Mouse (Mus musculus) large intestine, adult 2 months (tissue): ENCODE results near the gene Krba1. TPM values are rescaled to one million over a fixed set of nuclear protein-coding genes. Genes with fewer than 3 reads are reported as not detected.

Experiments used
- DNase-seq: peaks from one replicate; pipeline ENCODE4 v3.0.0-alpha.2; 2012; ENCODE audit warnings: low read depth, low spot score
- WGBS: fragments of 180-500 bp; shearing (Covaris S2); methylation state at CpG from one replicate; pipeline ENCODE4 v1.1.7; 2018; 5-methylcytosine and 5-hydroxymethylcytosine counted together
- polyA plus RNA-seq: library from polyadenylated mRNA; depleted of rRNA; stranded (reverse); fragments of >200 nt; gene quantifications from 2 replicates; pipeline ENCODE4 v1.2.3, GENCODE M21; 2012

Krba1 gene
- polyA plus RNA-seq, 1 experiment, result 11.4 TPM

DNA sequence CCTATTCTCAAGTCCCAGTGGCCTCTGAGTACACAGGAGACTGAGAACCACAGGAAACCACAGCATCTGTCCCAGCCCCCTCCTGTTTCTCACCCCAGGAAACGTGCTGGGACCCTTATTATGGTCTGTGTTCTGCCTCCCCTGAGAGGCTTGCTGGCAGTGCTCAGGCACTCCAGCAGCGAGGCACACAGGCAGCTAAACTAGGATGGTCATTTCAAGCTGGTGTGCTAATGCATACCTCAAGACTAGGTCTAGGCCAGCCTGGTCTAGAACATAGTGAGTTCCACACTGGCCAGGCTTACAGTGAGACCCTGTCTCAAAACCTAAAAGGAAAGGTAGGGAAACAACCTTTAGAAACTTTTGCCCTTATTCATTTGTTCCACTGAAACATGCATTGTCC, 25.3 kb downstream of the Krba1 start:
- no peak for DNase-seq
- WGBS, result 39% methylated on average over 2 of the region's 2 CpGs

DNA sequence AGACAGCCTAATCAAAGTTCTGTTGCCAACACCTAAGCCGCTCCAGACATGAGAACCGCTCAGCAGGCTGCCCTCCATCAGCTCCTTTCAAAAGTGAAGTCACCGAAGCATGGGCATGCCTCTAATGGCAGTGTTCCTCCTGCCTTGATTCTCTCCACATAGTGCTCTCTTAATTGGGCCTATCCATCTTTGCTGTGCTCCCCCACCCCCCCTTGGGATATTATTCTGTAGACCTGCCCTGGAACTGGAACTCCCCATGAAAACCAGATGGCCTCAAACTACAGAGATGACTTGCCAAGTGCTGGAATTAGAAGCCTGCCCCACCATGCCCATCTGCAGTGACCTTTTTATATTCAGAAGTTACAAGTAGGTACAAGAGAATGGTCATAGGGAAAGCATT, 27.9 kb downstream of the Krba1 start:
- WGBS, result 90% methylated on average over 3 of the region's 3 CpGs
- DNase-seq, result no peak

DNA sequence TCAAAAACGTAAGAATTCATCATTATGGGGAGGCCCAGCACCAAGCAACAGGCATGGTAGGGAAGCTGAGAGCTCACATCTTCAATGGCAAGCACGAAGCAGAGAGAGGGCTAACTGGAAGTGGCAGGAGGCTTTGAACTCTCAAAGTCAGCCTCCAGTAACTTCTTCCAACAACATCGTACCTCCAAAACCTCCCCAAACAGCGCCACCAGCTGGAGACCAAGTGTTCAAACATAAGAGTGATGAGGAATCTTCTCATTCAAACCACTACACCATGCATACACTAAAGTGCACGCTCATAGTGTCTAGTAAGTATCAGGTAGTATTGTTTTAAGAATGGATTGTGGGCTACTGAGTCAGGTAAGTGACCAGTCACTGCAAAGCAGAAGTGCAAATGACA, 28.7 kb downstream of the Krba1 start:
- no peak for DNase-seq
- 67% methylated on average over 5 of the region's 5 CpGs for WGBS

DNA sequence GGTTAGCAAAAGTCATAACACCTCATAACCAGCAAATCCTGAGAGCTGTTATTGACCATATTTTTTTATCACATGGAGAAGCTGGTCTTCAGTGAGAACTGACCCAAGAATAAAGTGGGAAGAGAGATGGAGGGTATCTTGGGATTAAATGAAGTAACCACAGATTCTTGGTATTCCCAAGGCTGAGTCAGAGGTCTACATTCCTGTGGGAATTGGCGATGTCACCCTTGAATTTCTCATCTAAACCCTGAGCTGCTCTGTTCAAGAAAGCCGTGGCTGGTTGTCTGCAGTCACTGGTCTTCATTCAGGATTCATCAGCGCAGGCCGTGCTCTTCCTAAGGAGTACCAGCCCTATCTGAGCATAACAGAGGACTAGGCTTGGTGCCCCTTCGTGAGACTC, 31.6 kb downstream of the Krba1 start:
- WGBS, result 82% methylated on average over 5 of the region's 5 CpGs
- DNase-seq, result no peak

DNA sequence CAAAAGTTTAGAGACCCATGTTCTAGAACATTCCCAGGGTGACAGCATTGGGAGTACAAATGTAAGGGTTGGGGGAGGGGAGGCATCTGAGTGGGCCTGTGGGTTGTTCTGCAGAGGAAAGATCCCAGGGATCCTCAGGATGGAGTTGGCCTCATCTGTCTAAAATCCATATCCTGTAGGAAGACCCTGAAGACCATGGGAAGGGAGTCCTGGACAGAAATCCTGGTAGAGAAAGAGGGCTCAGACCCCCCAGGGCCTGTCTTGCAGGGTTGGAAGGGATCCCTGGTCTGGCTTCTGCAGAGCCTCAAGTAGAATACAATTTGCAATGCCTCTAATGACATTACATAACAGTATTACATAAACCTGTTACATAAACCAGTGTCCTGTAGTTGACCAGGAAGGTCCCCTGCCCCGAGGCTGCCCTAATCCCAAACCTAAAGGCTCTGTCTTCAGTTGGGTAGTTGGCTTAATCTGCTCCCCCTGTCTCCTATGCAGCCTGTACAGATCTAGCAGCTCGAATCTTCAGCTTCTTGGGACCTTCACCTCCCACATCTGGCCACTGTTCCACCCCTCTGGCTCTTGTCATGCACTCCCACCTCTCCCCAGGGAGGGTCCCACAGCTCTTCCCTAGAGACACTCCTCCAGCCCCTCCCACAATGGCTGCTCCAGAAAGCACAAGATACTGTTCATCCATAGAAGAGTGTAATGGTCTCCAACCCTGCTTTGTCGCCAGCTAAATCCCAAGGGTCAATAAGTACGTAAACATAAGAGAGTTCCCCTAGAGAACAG, 33.6 kb downstream of the Krba1 start:
- WGBS, result 65% methylated on average over 4 of the region's 4 CpGs
- no peak for DNase-seq

DNA sequence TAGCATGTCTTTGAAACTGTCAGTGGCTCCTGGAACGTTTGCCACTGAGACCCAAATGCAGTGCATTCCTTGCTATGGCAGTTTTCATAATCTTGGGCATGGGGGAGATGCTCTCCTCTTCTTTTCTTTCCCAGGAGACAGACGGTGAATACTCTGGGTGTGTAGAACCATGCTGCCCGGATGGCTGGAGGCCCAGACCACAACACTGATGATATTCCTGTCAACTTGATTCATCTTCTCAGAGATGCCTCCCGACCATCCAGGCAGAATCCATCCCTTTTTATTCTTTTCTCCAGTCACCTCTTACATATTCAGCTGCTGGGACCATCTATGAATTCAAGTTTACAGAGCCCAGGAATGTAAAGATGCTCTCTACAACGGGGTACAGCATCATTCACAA, 35.4 kb downstream of the Krba1 start:
- 75% methylated on average over 5 of the region's 5 CpGs for WGBS
- DNase-seq, result no peak

DNA sequence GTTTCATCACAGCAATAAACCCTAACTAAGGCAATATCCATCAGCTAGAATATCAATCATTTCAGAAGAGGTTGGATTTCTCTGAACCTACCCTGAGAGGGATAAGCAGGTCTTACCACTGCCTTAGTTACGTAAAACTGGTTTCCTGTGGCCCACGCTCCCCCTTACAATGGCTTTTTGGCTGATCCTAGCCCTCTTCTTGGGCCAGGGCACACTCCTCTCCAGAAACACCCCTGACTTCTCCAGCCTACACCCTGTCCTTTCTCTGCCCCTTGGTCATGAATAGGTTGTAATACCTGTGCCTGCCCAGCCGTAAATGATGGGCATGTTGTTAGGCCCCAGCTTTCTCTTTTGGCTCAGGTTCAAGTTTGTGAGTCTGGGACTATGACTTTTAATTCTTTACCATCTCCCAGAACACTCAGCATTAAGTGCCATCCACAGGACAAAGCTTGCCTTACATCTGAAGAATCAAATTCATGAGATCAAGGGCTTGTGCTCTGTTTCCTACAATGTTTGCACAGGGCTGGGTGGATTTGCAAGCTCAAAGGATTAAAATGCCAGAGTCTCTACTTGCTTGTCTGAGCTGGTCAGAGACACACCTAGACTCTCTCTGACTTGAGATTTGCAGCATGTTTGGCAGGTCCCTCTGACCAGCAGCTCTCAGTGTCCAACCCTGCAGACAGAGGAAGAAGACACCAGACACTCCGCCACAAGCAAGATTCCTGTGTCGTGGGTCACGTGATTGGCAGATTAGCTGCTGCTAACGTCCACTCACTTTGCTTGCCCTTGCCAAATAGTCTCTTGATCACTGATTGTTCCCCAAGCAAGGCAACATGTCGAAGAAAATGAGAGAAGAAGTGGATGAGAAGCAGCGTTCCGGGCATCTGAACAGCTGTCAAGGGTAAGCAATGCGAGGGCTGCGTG, 37.8 kb downstream of the Krba1 start:
- 37% methylated on average over 12 of the region's 12 CpGs for WGBS

DNA sequence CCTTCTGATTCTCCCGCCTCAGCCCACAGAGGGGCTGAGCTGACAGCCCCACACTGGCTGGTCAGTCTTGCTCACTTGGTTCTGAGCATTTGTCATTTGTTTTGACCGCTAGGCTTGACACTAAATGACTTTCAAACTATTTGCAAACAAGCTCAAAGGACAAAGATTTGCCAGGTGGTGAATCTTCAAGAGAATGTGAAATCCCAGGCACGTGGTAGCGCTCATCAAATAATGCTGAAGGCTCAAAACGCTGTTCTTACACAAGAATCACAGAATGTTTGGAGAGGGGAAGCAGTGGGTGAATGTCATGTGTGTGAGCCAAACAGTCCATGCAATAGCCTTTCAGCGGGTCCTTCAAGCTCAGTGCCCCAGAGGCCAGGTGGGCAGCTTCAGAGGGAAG, 39.3 kb downstream of the Krba1 start:
- WGBS, result 60% methylated on average over 6 of the region's 6 CpGs
- DNase-seq, result no peak

More for the DNA sequence above, 37.8 kb downstream of the Krba1 start:
- no peak for DNase-seq

DNA sequence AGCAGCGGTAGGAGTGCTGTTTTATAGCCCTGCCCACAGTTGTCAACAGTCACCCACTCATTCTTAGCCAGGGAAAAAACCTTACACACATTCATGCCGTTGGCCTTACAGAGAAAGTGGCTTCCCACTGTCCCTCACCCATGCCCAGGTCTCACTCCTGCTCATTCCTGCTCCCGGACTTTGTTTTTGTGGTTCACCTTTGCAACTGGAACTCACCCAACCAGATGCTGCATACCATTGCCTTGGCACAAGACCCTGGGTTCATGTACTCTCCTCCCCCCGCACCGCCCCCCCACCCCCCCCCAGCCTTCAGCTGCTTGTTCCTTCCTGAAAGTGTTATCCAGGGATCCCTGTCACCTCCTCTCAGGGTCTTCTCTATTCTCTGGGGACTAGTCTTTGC, 39.7 kb downstream of the Krba1 start:
- DNase-seq, result no peak
- WGBS, result 41% methylated on average over 5 of the region's 5 CpGs

DNA sequence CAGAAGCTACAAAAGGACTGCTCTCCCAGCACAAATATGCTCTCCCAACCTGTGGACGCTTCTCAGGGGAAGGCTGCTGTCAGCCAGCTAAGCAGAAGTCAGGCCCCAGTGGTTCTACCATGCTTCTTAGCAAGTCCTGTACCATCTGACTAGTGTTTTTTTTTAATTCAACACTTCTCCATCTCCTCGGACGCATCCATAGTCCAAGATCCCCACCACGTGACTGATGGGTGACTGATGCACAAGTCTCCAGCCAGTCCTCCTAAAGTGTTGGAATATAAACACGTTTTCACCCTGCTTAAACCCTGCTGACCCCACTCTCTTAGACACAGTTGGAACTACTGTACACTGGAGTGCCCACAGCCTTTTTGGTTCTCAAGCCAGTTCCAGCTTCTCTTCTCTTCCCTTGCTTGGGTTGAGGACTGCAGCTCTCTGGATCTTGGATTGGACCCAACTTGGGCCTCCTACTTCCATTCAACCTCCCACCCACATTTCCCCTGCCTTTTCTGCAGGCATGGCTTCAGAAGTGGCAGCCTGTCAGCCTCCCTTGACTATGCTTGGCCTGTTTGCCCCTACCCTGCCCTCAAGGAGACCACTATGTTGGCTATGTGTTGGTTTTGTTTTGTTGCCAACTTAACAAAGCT, 40.4 kb downstream of the Krba1 start:
- WGBS, result 75% methylated on average over 5 of the region's 5 CpGs

DNA sequence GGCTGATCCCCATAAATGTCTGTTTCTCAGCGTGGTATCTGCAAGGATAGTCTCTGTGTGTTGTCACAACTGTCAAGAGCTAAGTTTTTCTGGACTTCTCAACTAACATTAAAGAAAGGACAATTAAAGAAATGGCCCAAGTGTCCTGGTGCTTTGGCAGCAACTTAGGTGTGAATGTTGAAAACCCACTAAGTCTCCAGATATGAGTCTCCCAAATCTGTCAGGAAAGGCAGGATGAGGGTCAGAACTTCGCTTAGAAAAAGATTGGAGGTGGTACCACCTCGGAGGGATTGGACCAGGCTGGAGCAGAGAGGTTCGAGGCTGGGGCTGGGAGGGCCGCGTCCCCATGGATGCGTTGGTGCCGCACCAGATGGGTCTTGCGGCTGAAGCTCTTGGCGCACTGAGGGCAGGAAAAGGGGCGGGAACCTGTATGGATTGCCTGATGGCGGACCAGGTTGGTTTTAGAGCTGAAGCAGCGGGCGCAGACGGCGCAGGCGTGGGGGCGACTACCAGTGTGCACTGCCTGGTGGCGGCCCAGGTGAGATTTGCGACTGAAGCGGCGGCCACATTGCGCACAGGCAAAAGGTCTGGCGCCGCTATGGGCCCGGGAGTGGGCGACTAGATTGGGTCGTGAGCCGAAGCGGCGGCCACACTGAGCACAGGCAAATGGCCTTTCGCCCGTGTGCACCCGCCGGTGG, 42.4 kb downstream of the Krba1 start:
- 93% methylated on average over 35 of the region's 35 CpGs for WGBS
- DNase-seq, result no peak

More for the DNA sequence above, 40.4 kb downstream of the Krba1 start:
- no peak for DNase-seq

DNA sequence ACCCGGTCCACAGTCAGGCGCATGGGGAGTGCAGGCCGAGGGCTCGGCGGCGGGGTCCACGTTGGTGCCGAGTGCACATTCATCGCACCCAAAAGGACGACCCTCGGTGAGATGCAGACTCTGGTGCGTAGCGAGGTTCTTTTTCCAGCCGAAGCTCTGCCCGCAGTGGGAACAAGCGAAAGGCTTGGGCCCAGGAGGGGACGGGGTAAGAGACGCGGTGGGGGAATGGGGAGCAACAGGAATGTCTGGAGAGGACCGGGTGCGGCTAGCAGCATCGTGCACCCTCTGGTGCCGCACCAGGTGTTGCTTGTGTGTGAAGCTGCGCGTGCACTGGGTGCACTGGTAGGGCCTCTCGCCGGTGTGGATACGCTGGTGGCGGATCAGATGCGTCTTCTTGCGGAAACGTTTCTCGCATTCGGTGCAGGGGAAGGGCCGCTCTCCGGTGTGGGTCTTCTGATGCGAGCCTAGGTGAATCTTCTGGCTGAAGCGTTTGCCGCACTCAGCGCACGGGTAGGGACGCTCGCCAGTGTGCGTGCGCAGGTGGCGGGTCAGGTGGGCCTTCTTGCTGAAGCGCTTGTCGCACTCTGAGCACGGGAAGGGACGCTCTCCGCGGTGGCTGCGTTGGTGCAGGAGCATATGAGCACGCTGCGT, 43.2 kb downstream of the Krba1 start:
- 90% methylated on average over 55 of the region's 55 CpGs for WGBS
- no peak for DNase-seq

DNA sequence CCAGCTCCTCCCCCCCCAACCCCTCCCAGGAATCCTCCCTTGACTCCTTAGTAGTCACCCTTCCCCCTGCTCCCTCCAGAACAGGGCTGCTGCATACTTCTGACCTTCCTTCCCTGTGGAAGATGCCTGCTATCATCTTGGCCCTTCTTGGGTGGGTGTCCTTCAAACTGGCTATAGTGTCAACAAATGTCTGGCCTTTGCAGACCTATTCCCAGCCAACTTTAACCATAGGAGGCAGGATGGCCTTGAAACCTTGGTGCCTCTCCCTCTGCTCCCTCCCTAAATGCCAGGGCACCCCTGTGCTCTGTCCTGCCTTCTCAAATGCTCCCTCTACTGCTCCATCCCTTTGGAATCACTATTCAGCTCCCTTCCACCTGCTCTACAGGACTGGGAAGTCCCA, 44.3 kb downstream of the Krba1 start:
- no peak for DNase-seq

DNA sequence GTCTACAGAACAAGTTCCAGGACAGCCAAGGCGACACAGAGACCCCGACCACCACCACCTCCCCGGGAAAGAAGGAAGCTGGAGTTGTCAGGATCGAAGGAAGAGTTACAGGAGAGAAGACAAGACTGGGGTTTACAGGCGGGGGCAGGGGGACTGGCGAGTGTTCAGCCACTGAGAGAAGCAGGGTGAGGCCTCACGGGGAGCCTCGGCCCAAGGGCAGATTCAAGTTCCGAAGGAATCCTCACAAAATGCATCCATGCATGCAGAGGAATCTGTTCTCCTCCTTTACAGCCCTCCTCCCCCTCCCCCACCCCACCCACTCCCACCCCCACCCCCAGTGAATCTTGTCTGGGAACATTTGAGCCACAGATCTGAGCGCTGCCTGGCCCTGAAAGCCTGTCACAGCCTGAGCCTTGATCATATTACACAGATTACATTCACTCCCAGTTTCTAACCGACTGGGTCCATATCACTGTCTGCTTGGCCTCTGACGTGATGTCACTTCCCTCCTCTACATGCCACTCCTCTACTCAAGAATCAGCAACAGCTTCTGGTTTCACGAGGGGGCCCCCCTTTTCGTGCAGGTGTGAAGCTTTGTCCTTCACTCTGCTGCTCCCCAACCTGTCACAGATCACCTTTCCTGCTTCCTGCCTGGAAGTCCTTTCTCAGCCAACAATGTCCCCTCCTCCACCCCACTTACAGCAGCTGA, 45.1 kb downstream of the Krba1 start:
- no peak for DNase-seq
- 63% methylated on average over 13 of the region's 14 CpGs for WGBS

DNA sequence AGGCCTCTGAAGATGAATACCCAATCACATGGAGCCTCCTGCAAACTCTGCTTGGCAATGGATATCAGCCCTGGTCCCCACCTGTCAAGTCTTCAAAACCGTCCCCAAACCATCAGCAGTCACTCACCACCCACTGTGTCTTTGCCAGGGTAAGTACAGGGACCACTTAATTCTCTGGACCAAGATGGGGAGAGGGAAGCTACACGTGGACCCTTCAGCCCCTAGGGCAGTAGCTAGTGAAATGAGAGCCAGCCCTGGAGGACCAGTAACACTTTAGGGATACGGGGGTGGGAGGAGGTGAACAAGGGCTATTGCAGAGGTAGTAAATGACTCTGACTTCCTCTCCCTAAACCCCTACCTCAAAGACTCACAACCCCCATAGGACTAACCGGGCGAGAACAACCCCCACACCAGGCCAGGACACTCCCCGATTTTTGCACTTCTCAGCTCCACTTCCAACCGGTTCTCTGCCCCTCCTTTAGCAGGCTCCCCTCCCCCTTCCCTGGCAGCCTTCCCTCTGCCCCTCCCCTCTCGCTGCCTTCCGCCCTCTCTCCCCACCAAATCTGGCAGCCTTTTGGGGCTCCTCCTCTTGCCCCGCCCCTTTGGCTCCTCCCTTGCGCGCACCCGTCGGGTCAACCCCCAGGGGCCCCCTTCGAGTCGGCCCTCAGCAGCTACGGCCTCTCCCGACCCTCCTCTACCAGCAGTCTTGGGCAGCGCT, 48.4 kb downstream of the Krba1 start:
- peak; percentile 77 for DNase-seq
- 5% methylated on average over 19 of the region's 19 CpGs for WGBS

DNA sequence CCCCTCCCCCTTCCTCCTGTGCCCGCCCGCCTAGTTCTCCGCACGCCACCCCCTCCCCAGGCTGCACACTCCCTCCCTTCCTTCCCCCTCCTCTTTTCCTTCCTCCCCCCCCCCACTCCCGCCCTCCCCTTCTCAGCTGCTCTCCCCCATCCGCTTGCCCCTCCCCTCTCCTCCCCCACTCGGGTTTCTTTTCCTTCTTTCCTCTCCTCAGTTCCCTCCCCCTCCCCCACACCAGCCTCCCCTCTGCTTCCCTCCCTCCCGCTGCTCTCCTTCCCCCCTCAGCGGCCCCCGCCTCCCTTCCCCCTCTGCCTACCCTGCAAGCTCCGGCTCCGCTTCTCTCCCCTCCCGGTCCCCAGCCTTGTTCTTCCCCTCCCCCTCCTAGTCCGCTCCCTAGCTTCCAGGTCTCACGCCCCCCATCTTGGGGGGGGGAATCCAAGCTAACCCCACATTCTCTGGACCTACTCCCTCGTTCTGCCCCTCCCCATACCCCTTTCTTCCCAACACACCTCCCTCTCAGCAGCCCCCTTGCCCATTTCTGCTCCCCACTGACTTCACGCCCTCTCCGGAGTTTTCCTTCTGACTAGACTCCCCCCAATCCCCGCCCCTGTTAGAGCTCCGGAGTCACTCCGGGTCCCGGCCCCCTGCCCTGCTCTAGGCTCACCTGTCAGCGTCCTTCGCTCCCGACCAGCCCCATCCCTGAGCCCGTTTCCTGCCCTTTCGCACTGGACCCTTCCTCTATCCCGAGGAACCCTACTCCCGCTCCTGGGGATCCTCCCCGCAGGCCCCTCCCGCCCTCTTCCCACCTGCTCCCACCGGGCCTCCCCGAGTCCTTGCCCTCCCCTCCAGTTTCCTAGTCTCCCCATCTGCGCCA, 49.2 kb downstream of the Krba1 start:
- 2% methylated on average over 30 of the region's 34 CpGs for WGBS
- DNase-seq, result no peak
